Comparison of ENCODE assay signal across 8 mouse cellular contexts in genomic region chr9:43106426-43107186, GRCm38 (mm10). TPM values are rescaled to one million over a fixed set of nuclear protein-coding genes. Genes with fewer than 3 reads are reported as not detected.
DNase-seq lines count a peak whose midpoint lies in the region; ATAC-seq and TF ChIP-seq lines count a peak whose summit lies in the region.

No protein-coding gene starts in this region.

- peak overlapping the region; percentile 95 for H3K9ac ChIP-seq in kidney, embryonic 16.5 days (replicated peaks; ENCODE audit: low read length)
- H3K9ac ChIP-seq in stomach, postnatal 0 days (ENCODE audit: low read length): peak overlapping the region; percentile 95

- no peak for TF ChIP-seq EP300 in stomach, postnatal 0 days (optimal IDR thresholded peaks at IDR 0.05)

- peaks cover 5% of the 10 kb centered on the region; the same call in 1 of the 2 replicates for H3K9me3 ChIP-seq in megakaryocyte, embryonic 14.5 days
- H3K9me3 ChIP-seq in kidney, embryonic 16.5 days (ENCODE audit: low read length): no peaks in the 10 kb centered on the region
- H3K9me3 ChIP-seq in stomach, postnatal 0 days (ENCODE audit: control insufficient read depth, low read length): no peaks in the 10 kb centered on the region

- peaks cover 48% of the 10 kb centered on the region for H3K27me3 ChIP-seq in megakaryocyte, embryonic 14.5 days (replicated peaks)
- no peaks in the 10 kb centered on the region for H3K27me3 ChIP-seq in kidney, embryonic 16.5 days (ENCODE audit: insufficient read depth, low read length)
- H3K27me3 ChIP-seq in stomach, postnatal 0 days (ENCODE audit: control insufficient read depth, insufficient read depth, low read length): no peaks in the 10 kb centered on the region

- peak overlapping the region; percentile 94 for H3K4me3 ChIP-seq in megakaryocyte, embryonic 14.5 days (replicated peaks)
- peak overlapping the region; percentile 88 for H3K4me3 ChIP-seq in kidney, embryonic 16.5 days (ENCODE audit: low read length)
- peak overlapping the region; percentile 95 for H3K4me3 ChIP-seq in stomach, postnatal 0 days (ENCODE audit: low read depth, low read length)

- peaks cover 45% of the 10 kb centered on the region for H3K4me1 ChIP-seq in megakaryocyte, embryonic 14.5 days
- peaks cover 32% of the 10 kb centered on the region for H3K4me1 ChIP-seq in kidney, embryonic 16.5 days (ENCODE audit: insufficient read depth, low read length)
- no peaks in the 10 kb centered on the region; the same call in 1 of the 2 replicates for H3K4me1 ChIP-seq in stomach, postnatal 0 days (replicated peaks; ENCODE audit: control insufficient read depth, insufficient read depth)

- 14% methylated on average over 22 of the region's 22 CpGs for whole genome bisulfite sequencing in kidney, embryonic 16.5 days
- WGBS in stomach, postnatal 0 days: 4% methylated on average over 22 of the region's 22 CpGs

- peak overlapping the region; percentile 77 for H3K4me2 ChIP-seq in kidney, embryonic 16.5 days (replicated peaks; ENCODE audit: low read depth, low read length)
- peak overlapping the region; percentile 78 for H3K4me2 ChIP-seq in stomach, postnatal 0 days (replicated peaks; ENCODE audit: low read depth)

- H3K36me3 ChIP-seq in megakaryocyte, embryonic 14.5 days (replicated peaks; ENCODE audit: low read length): no peaks in the 10 kb centered on the region
- H3K36me3 ChIP-seq in kidney, embryonic 16.5 days (ENCODE audit: insufficient read depth, low read length): peaks cover 13% of the 10 kb centered on the region
- H3K36me3 ChIP-seq in stomach, postnatal 0 days (ENCODE audit: control insufficient read depth, insufficient read depth, low read length): no peaks in the 10 kb centered on the region

- DNase-seq in cerebellum, adult 9-10 months: peak; percentile 75
- peak; percentile 41 for DNase-seq in gonadal fat pad, adult 2 months (ENCODE audit: low read depth)
- peak; percentile 39 for DNase-seq in lung, postnatal 14 days
- peak; percentile 71 for DNase-seq in stomach, postnatal 0 days (ENCODE audit: low spot score)
- DNase-seq in embryo, embryonic 11 days: no peak

- peak overlapping the region; percentile 94 for H3K27ac ChIP-seq in kidney, embryonic 16.5 days (ENCODE audit: low read length)
- peak overlapping the region; percentile 98 for H3K27ac ChIP-seq in stomach, postnatal 0 days (replicated peaks)

- TF ChIP-seq CTCF in stomach, postnatal 0 days (IDR thresholded peaks at IDR 0.05; ENCODE audit: low read depth): no peak

- ATAC-seq in megakaryocyte, adult 5-6 weeks (ENCODE audit: poor library complexity, severe bottlenecking): no peak
- ATAC-seq in kidney, embryonic 16.5 days (ENCODE audit: low FRiP score, low TSS enrichment): peak; percentile 58
- peak; percentile 50 for ATAC-seq in stomach, postnatal 0 days (ENCODE audit: low FRiP score, low TSS enrichment)

RNA-seq across cellular contexts. Expression of gene Arhgef12, which starts 0.4 kb away (rescaled TPM):
- 0.16 and 2.4 TPM in 2 replicates for polyA plus RNA-seq in megakaryocyte, embryonic 14.5 days (2012; ENCODE audit: insufficient read depth, low replicate concordance)
- total RNA-seq in megakaryocyte, adult 5-6 weeks (2015): 0.78 and 1.9 TPM in 2 replicates
- total RNA-seq in megakaryocyte, adult 5-6 weeks (2017): 1.1 and 5.7 TPM in 2 replicates
- 34.7 and 39.2 TPM in 2 replicates for polyA plus RNA-seq in gonadal fat pad, adult 2 months (2012; rRNA removed)
- 13.0 and 16.5 TPM in 2 replicates for polyA plus RNA-seq in kidney, embryonic 16.5 days (2015; fragmentation: Nextera tagmentation; extraction: Ambion mirVana)
- polyA plus RNA-seq in stomach, postnatal 0 days (2015; fragmentation: Nextera tagmentation; extraction: Ambion mirVana): 6.6 and 6.8 TPM in 2 replicates

RNA-seq across cellular contexts. Expression of gene Tmem136, which starts 9.8 kb away (rescaled TPM):
- polyA plus RNA-seq in megakaryocyte, embryonic 14.5 days (2012; ENCODE audit: insufficient read depth, low replicate concordance): not detected in 2 replicates
- not detected in 2 replicates for total RNA-seq in megakaryocyte, adult 5-6 weeks (2015)
- total RNA-seq in megakaryocyte, adult 5-6 weeks (2017): not detected in 2 replicates
- 3.3 and 3.6 TPM in 2 replicates for polyA plus RNA-seq in gonadal fat pad, adult 2 months (2012; rRNA removed)
- polyA plus RNA-seq in kidney, embryonic 16.5 days (2015; fragmentation: Nextera tagmentation; extraction: Ambion mirVana): 9.2 and 9.7 TPM in 2 replicates
- polyA plus RNA-seq in stomach, postnatal 0 days (2015; fragmentation: Nextera tagmentation; extraction: Ambion mirVana): 1.8 and 2.1 TPM in 2 replicates
